Mouse (Mus musculus): ENCODE results near the gene Tanc1.
A peak's percentile ranks its signal among the peaks of the same experiment; 100 is the strongest.

Gene Tanc1

DNA sequence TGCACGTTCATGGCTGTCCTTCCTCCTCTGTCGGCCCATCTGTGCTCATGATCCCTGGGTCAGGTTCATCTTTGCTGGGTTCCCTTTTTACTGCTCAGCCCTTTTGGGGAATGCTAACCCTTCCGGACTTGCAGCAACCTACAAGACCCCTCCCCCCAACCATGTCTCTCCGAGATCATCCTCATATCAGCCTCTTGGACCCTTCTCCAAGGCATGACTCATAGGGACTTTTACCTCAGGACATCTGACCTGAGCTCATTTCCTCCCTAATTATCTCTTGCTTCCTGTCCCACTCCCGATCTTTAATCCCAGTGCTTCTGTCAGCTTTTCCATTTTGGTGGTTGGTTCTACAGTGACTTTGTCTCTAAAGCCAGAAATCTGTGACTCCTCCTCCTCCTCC lies 68.9 kb downstream of the Tanc1 start:
- no peak for DNase-seq (ENCODE audit: low read depth, low spot score)

DNA sequence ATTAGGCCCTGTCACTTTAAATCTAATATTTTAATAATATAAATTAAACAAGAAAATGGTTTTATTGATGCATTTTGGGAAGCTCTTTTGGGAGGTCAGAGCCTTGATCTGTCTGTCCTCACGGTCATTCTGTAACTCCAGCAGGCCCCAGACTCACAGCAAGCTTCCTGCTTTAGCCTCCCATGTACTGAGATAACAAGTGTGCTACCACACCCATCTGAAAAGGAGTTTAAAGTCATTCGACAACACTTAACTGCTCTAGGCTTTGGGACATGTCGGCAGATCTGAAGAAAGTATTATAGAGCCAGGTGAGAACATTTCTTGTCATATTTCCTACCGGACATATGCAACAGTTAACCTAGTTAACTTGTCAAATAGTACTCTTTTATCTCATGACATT lies 69.3 kb downstream of the Tanc1 start:
- no peak for DNase-seq (ENCODE audit: low read depth, low spot score)

DNA sequence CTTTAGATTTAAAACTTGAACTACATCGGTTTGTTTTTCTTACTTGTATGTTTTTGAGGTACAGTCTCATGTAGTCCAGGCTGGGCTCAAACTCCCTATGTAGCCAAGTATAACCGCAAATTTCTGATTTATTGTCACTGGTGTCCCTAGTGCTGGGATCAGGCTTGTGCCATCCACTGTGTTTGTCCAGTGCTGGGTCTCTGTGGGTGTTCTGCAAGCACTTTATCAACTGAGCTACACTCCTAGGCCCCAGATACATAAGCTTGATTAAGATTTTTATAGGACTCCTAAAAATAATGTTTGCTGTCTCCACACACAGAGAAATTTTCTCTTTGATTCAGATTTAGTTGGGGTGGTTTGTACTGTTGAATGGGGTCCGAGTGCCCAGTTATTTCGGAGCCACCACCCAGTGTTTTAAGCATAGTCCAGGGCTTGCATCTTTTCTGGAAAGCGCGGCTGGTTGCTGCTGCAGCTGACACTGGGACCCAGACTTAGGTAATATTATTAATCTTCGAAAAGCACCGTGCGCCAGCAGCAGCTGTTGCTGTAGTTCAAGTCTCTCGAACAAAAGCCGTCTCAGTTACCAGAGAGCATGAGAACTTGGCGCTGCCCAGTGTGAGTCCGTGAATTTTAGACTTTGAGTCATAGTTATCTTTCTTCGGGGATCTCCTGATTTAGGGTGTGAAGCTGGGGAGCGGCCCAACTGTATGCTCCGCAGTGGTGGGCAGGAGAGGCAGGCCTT lies 73.2 kb downstream of the Tanc1 start:
- no peak for DNase-seq (ENCODE audit: low read depth, low spot score)

DNA sequence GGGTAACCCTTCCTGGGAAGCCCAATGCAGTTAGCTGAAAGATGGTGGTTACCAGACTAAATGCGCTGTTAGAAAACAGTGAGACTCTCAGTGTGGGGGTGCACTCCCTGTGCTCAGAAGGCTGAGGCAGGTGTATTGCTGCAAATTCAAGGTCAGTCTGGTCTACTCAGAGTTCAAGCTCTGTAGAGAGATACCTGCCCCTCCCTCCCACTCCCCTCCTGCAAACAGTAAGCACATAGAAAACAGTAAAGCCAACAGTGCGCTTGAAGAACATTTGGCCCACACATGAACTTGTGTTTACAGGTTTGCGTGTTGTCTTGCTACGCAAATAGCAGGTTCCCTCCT lies 73.7 kb downstream of the Tanc1 start:
- DNase-seq (ENCODE audit: low read depth, low spot score) = no peak

DNA sequence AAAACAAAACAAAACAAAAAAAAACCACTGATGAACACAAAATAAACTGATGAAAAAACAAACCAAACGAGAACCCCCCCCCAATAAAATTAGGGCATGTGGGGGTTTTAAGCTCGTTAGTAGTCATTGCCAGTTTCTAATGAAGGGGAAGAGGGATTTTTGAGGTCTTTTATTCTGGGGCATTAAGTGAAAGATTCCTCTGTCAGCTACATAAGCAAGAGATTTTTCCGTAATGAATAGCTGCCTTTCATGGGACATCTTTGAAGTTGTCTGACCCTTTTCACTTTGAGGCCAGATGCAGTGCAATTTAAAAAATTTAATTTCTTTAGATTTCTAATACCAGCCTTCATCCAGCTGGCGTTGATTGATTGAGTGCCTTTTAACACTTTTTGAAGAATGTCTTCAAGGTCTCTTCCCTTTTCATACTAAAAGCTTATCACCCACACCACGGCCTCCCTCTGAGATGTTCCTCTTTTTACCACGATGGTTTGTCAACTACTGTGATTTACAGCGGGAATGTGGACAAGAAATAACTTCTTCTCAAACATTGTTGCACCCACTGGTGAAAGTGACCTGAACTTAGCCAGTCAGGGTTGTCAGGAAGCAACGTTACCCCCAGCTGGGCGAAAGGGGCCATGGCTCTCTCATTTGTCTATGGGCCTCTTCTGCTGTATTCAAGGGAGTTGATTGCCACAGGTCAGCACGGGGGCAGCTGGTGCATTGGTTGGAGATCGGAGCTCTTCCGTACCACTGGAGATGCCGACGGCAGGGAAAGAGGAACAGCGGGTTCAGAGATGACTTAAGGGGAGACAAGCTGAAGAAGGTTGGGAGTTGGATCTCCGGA lies 76.6 kb downstream of the Tanc1 start:
- DNase-seq (ENCODE audit: low read depth, low spot score) = no peak

DNA sequence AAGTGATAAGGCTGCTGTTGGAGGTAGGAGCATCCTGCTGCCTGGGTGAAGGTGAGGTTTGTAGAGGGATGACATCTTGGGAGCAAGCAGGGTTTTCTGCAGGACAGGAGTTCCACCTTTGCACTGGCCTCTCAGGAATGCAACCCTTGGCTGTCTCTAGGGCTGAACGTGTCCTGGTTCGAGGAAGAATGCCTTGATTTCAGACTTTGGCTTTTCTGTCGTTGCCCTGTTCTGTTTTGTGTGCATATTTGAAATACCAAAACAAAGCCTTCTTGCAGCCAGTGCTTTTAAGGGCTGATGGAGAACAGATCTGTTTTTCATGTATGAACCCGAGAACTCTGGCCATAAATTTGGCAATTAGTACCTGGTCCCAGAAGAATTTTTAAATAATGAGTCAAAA lies 79.3 kb downstream of the Tanc1 start:
- no peak for DNase-seq (ENCODE audit: low read depth, low spot score)

DNA sequence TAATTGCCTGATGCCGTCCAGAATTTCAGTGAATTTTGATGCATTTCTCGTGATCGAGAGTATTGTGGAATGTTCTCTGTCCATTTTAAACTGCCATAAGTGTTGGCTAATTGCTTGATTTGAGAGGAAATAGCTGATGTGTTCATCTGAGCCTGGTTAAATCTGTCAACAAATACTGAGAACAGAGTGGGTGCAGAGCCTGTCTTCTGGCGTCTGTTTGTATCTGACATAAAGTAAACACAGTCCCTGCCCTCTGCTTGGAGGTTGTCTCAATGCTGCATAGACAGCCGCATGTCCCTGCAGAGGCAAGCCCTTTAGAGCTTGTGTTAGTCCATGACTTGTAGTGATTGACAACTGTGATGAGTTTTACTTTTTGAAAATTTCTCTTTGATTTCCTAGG lies 81.6 kb downstream of the Tanc1 start:
- no peak for DNase-seq (ENCODE audit: low read depth, low spot score)

DNA sequence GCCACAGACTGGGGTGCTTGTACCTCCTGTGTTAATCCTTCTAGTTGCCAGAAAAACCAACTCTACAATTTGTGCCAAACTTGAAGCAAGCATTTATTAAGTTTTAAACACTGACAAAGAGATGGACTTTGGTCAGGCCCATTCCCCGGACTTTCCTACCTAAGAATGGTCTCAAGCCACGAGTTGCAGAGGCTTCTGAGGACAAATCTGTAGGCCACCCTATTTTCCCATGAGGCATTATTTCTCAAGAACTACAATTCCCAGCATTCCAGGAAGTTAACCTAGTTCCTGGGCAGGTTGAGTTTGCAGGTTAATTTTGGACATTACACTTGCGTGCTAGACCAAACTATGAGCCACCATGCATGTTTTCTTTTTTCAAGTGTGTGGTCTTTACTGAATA lies 85.3 kb downstream of the Tanc1 start:
- DNase-seq (ENCODE audit: low read depth, low spot score) = no peak

DNA sequence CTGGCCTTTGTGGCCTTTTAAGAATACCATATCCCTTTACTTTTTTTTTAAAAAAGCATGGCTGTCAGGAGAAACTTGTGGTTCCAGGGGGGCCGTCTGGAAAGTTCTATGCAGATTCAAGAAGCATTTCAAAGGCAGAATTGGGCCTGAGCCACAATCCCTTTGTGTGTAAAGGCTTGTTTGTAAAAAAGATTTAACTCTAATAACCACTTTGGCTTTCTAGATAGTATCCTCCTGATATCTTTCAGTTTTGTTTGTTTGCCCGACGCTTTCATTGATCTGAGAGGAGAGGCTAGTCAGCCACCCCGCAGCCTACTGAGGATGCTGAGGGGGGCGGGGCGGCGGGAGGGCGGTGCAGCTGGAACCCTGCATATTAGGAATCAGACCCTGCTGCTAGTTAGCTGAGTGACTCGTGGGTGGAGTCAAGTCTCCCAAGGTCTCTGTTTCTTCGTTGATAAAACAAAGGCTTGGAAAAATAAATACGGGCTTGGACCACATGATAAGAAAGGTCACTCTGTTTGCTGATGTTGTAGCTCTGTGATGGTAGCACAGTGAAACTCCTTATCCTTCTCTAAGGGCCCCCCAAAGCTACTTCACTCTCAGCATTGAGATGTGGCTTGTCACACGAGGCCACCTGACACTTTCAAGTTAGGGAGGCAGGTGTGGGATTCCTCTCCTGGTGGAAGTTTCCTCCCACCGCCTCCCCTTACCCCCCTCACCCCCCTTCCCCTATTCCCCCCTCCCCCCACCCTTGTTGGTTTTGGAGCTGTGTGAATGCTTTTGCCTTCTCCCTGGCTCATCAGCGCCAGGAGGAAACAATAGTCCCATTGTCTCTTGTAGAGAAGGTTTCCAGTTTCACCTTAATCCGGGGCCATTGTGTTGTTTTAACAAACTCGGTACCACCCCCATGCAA lies 86.1 kb downstream of the Tanc1 start:
- peak; percentile 54 for DNase-seq (ENCODE audit: low read depth, low spot score)

DNA sequence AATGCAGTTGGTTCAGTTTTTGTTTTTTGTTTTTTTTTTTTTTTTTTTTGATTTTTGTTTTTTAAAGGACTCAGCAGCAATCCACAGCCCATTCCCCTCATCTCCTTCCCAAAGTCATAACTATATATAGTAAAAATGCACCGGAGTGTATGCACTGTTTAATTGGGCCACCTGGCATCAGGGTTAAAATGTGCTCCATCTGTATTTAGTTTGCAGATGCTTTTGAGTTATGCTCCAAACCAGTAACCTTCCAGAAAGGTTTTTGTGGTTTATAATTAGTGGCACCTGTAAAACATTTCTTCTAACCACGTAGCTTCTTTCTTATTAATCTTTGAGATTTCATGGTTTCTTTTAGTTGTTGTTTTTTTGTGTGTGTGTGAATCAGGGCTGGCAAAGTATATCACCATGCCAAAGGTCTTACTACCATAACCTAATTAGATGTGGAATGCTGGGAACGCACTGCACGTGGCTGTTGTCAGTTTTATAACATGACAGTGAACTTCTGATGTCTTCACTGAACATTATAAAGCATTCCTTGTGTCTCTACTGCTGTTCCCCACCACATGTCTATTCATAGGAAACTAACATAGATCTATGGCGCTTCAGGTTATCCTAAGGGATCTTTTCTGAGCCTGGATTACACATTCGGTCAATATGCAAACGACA lies 86.9 kb downstream of the Tanc1 start:
- no peak for DNase-seq (ENCODE audit: low read depth, low spot score)

DNA sequence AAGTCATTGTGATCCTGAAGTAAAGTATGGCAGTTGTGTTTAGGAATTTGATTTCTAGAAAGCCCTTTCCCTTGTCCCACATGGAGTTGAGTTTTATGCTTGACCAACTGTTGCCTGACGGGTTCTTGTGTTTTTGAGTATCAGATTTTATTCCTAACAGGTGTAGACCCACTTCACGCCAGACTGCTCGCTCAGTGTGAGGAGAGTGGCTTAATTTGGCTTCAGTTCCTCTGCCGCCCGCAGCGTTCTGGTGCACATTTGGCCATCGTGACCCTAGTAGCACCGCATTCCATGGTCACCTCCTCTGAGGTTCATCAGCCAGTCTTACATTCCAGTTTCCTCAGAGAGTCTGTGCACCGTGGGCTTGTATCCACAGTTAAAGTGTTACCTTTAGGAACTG lies 88.1 kb downstream of the Tanc1 start:
- no peak for DNase-seq (ENCODE audit: low read depth, low spot score)

DNA sequence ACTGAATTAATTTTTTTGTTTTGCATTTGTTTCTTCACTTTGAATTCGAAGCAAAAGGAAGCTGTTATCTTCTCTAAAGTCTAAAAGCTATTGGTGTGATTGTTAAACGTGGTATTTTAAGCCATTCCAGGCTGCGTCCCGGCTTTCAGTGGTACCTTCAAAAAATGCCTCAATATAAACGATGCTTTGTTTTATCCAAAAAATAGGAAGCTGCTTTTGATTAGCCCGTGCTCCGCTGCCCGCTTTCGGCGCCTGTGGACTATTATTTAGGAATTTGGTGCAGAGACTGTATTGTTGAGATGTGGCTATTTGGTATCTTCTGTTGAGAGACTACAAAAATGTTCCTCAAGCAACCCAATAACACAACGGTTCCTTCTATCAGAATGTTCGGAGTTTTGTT lies 93.4 kb downstream of the Tanc1 start:
- DNase-seq (ENCODE audit: low read depth, low spot score) = no peak

DNA sequence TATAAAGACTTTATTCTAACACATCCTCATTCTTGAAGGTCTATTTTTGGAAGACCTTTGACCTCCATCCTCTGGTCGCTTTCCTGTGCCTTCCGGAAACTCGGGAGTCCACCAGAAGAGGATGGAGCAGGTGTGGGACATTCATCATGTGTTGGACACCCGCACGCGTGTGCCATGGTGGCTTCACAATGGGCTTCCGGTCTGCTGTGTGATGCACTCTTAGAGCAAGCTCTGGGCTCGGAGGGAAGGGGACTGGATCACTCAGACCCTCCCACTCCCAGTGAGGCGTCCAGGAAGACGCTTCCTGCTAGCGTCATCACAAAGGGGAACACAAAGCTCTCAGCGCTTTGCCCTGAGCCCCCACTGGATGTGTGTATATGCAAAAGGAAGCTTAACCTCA lies 95.0 kb downstream of the Tanc1 start:
- DNase-seq (ENCODE audit: low read depth, low spot score) = no peak

DNA sequence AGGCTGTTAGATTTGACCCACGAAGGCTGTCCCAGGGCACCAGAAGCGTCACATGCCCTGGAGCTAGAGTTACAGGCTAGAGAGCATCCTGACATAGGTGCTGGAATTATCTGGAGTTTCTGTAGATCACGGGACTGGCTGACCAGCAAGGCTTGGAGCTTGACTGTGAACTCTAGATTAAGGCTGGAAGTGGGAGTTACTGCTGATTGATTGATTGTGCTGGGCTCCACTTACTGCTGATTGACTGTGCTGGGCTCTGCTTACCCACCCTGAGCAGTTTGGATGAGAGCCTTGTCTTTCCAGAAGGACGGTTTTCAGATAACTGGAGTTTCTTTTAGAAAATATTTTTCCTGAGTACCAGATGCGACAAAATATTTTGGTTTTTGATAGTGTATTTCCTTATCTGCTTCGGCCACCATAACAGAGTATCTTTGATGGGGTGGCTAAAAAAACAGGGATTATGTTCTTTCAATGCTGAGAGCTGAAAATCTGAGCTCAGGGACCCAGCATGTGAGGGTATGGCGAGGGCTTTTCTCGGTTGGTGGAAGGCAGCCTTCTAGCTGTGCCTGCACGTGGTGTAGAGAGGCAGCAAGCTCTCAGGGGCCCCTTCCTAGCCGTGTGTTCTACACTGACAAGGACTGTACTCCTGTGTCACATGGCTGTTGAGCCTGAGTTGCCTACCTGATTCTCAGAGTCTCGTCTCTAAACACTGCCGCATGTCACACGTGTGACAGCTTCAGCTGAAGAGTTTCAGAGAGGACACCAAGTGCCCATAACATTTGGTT lies 96.3 kb downstream of the Tanc1 start:
- DNase-seq (ENCODE audit: low read depth, low spot score) = no peak

DNA sequence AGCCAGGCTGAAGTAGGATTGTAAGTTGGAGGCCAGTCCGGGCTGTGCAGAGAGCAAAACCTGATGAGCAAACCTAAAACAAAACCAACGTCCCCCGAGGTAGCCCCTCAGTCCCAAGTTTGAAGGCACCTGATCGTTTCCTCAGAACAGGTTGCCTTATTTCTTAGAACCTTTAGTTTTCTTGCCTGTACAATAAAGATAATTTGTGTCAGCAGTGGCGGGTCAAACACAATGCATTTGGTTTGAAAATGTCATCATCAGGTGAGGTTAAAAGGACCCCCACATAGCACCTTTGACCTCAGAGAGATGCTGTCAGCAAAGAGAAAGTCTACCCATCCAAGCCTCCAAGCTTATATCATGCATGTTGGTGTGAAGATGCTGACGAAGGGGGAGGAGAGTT lies 98.9 kb downstream of the Tanc1 start:
- DNase-seq (ENCODE audit: low read depth, low spot score) = no peak

DNA sequence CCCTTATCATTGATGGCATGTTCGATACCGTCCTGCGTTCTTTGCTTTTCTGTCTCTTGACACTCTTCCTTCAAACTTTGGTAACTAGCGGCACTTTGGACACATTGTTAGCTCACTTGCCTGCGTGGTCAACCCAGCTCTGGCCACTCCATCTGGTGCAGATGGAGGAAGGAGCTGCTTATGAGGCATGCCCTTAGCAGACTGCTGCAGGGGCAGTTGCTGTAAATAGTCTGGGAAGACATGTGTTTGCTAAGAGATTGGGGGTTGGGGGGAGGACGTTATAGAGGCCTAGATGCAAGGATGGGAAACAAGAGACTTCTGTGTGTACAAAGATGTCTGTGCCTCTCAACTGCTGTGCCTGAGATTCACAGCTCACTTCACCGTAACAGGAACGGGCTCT lies 100.2 kb downstream of the Tanc1 start:
- no peak for DNase-seq (ENCODE audit: low read depth, low spot score)

DNA sequence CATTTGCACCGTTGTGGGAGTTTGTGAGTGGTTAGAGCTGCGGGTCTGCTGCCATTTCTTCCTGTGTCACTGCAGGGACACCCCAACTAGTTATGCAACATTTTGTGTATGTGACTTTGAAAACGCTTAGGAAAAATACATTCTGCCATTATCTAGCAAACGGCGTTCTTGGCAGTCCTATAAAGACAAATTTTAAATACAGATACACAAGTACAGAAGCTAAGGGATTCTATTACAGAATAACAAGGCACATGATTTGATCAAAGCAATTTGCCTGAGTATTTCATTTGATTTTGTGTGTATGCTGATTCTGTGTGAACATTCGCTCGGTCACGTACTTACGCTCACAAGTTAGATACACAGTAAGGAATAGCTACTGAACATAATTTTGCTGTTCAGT lies 100.6 kb downstream of the Tanc1 start:
- no peak for DNase-seq (ENCODE audit: low read depth, low spot score)

DNA sequence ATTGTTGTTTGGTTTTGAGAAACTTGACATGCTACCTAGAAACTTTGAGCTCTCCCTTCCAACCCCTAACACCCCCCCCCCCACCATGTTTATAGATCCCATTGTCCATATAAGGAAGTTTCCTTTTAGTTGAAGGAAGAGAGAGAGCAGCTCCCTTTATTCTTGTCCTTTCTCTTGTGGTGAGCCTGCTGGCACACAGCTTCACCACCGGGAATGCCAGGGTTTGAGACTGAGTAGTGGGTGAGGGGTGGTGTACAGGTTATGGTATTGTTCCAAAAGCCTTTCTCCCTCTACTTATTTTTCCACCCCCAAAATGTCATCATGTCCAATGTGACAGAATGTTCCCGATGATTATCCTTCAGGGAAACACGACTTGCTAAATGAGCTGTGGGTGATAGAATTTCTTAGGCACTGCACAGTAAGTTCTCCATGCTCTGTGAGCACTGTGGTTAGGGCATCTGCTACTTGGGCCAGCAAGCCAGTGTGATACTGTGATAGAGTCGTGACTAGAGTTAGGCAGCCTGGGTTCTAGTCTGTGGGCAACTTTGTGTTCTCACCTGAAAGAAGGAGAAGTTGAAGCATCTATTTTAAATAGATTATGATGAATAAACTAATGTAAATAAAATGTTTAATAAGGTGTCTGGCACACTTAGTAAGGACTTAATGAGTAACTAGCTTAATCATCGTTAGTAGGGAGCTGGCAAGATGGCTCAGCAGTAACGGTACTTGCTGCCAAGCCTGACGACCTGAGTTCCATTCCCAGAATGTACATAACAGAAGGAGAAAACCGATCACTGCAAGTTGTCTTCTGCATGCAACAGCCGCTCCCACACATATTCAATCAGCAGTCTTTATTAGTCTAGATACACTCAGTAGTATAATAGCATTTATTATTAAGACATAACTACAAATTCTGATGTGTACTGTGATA lies 102.0 kb downstream of the Tanc1 start:
- no peak for DNase-seq (ENCODE audit: low read depth, low spot score)

DNA sequence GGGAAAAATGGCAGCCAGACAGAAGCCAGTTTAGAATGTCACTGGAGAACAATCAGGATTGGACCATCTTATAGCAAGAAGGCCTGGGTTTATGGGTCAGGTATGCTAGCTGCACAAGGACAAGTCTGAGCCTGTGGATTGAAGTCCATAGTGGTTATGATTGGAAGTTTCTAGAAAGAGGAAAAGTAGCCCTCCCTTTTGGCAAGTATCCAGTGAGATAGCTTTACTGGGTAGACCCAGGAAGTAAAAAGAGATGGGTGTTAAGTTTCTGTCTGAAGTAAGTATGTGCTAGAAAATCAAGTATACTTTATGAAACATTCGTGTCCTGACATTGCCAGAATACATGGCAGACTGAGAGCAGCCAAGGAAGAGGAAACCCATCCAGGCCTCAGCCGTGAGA lies 103.2 kb downstream of the Tanc1 start:
- DNase-seq (ENCODE audit: low read depth, low spot score) = no peak

DNA sequence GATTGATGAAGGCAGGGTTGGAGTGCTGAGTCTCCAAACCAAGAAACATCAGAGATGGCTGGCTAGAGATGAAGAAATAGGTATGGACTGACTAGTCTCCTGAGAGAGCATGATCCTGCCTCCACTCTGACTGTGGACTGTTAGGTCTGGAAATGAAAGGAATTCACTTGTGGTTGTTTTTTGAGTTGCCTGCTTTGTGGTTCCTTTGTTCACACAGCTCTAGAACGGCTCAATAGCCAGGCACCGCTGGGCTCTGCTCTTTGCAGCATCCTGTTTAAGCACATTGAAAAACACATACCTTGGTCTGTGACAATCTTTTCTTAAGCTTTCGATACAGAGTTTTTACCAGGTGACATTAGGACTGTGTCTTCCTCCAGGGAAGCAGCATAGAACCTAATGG lies 104.6 kb downstream of the Tanc1 start:
- DNase-seq (ENCODE audit: low read depth, low spot score) = no peak

Measured in WW6 (cell line).